Mouse (Mus musculus): ENCODE data around the gene 0610010K14Rik.

GRCm38 (mm10) chr11:70237457-70238167, at the start of gene 0610010K14Rik:
- TF ChIP-seq CTCF (IDR thresholded peaks at IDR 0.05; ENCODE audit: low read depth) (peak; percentile 53), EP300 (IDR thresholded peaks at IDR 0.05; ENCODE audit: low read depth) (no peak)
